Mouse (Mus musculus): ENCODE data around the gene Pdzk1. TPM values are rescaled to one million over a fixed set of nuclear protein-coding genes. Genes with fewer than 3 reads are reported as not detected.

The Pdzk1 gene
- total and polyA plus RNA-seq, 3 experiments = 0.18 to 0.27 TPM; not detected in 1

DNA sequence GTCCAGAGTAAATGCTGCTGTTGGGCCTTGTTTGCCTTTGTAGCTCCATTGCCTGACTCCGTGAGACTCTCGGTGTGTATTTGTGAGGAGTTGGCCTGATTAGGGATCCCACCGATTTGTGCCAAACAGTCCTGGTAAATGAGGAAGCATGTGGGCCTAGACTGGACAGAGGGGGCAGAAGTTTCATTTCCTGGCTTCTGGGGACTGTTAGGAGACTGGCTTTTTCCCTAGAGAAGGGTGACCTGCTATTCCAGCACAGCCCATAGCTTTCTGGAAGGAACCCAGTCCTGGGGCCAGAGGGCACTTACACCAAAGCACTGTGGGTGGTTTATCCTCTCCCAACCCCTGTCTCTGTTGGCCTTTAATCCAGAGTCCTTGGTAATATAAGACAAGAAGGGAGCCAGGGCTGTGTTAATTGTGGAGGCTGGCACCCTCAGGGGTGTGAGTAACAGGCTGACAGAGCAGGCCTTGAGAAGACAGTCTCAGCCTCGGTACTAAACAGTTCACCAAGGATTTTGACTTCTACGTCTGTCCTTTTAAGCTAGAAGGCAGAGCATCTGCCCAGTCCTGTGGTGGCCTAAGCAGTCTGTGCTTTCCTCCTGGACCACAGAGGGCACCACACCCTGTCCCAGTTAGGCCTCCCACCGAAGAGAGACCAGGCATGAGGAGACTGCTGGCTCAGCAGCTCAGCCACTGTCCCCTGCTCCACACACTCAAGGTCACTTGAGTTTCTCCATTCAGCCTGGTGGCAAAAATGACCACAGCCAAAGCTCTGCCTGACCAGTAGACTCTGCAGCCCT is 8.8 kb upstream of the Pdzk1 start:
- Histone ChIP-seq H3K9me3 (replicated peaks; ENCODE audit: insufficient read depth, low read length) (no peaks in the 10 kb centered on the region), H3K27me3 (ENCODE audit: control insufficient read depth in 1 of 2, insufficient read depth in 2 of 2, low read length in 2 of 2) (peaks cover 0 to 3% of the 10 kb centered on the region in 2 experiments; a peak in 2 of 4 replicates), H3K4me3 (ENCODE audit: control insufficient read depth in 1 of 2, insufficient read depth in 1 of 2, low read depth in 2 of 2, low read length in 2 of 2) (no peak overlapping the region), H3K4me1 (ENCODE audit: control insufficient read depth in 1 of 2, insufficient read depth in 2 of 2, low read length in 2 of 2) (peaks cover 0 to 4% of the 10 kb centered on the region in 2 experiments; a peak in 2 of 4 replicates), H3K79me2 (ENCODE audit: control insufficient read depth, insufficient read depth, low read length, poor library complexity) (no peaks in the 10 kb centered on the region), H3K27ac (ENCODE audit: control insufficient read depth, low read depth, low read length) (no peak overlapping the region), H3K36me3 (ENCODE audit: control insufficient read depth in 1 of 2, insufficient read depth in 2 of 2, low read length in 2 of 2) (no peaks in the 10 kb centered on the region), H3K9ac (ENCODE audit: control insufficient read depth, low read depth, low read length, poor library complexity, severe bottlenecking) (no peak overlapping the region)
- DNase-seq (ENCODE audit: low read depth, low spot score) = no peak
- TF ChIP-seq POLR2A (IDR thresholded peaks at IDR 0.05; ENCODE audit: control insufficient read depth in 1 of 2, insufficient read depth in 1 of 2, low read depth in 1 of 2, low read length in 2 of 2, poor library complexity in 1 of 2) (no peak), POLR2AphosphoS2 (IDR thresholded peaks at IDR 0.05; ENCODE audit: low read length) (no peak), USF1 (IDR thresholded peaks at IDR 0.05; ENCODE audit: low read depth, low read length) (no peak), POLR2AphosphoS5 (IDR thresholded peaks at IDR 0.05; ENCODE audit: borderline replicate concordance, low read depth, low read length) (no peak), JUND (IDR thresholded peaks at IDR 0.05; ENCODE audit: low read depth, low read length) (no peak), USF2 (IDR thresholded peaks at IDR 0.05; ENCODE audit: borderline replicate concordance in 1 of 2, insufficient read depth in 1 of 2, low read depth in 1 of 2, low read length in 2 of 2) (no peak), MEF2A (IDR thresholded peaks at IDR 0.05; ENCODE audit: extremely low read depth, insufficient replicate concordance, low read depth, low read length, poor library complexity, severe bottlenecking) (no peak), MAZ (IDR thresholded peaks at IDR 0.05; ENCODE audit: low read depth, low read length) (no peak), MXI1 (IDR thresholded peaks at IDR 0.05; ENCODE audit: low read depth, low read length) (no peak), ZC3H11A (IDR thresholded peaks at IDR 0.05; ENCODE audit: low read depth, low read length) (no peak), UBTF (IDR thresholded peaks at IDR 0.05; ENCODE audit: borderline replicate concordance, insufficient read depth, low read depth, low read length) (no peak), TAL1 (IDR thresholded peaks at IDR 0.05; ENCODE audit: low read length) (no peak), CTCF (IDR thresholded peaks at IDR 0.05 in 2 of 3, conservative IDR thresholded peaks at IDR 0.05 in 1 of 3; ENCODE audit: control insufficient read depth in 1 of 3, insufficient read depth in 1 of 3, low read depth in 2 of 3, low read length in 3 of 3, poor library complexity in 1 of 3, severe bottlenecking in 1 of 3) (no peak), E2F4 (IDR thresholded peaks at IDR 0.05; ENCODE audit: borderline replicate concordance, low read depth, low read length) (no peak), ZKSCAN1 (IDR thresholded peaks at IDR 0.05; ENCODE audit: low read depth, low read length) (no peak)

GRCm38 (mm10) chr3:96821581-96821980 is 7.5 kb upstream of the Pdzk1 start:
- DNase-seq (ENCODE audit: low read depth, low spot score) = no peak
- no peak overlapping the region for H3K9ac ChIP-seq (ENCODE audit: control insufficient read depth, low read depth, low read length, poor library complexity, severe bottlenecking)
- H3K27ac ChIP-seq (ENCODE audit: control insufficient read depth, low read depth, low read length) = no peak overlapping the region
- H3K36me3 ChIP-seq (ENCODE audit: control insufficient read depth in 1 of 2, insufficient read depth in 2 of 2, low read length in 2 of 2) = no peaks in the 10 kb centered on the region
- no peaks in the 10 kb centered on the region for H3K9me3 ChIP-seq (replicated peaks; ENCODE audit: insufficient read depth, low read length)
- no peaks in the 10 kb centered on the region for H3K79me2 ChIP-seq (ENCODE audit: control insufficient read depth, insufficient read depth, low read length, poor library complexity)
- H3K4me3 ChIP-seq (ENCODE audit: control insufficient read depth in 1 of 2, insufficient read depth in 1 of 2, low read depth in 2 of 2, low read length in 2 of 2) = no peak overlapping the region
- H3K4me1 ChIP-seq (ENCODE audit: control insufficient read depth in 1 of 2, insufficient read depth in 2 of 2, low read length in 2 of 2) = peaks cover 0 to 4% of the 10 kb centered on the region in 2 experiments; a peak in 2 of 4 replicates
- TF ChIP-seq MAZ (IDR thresholded peaks at IDR 0.05; ENCODE audit: low read depth, low read length) (no peak), RCOR1 (IDR thresholded peaks at IDR 0.05; ENCODE audit: low read depth, low read length) (no peak), HCFC1 (IDR thresholded peaks at IDR 0.05; ENCODE audit: low read depth, low read length) (no peak)
- peaks cover 0 to 3% of the 10 kb centered on the region in 2 experiments; a peak in 2 of 4 replicates for H3K27me3 ChIP-seq (ENCODE audit: control insufficient read depth in 1 of 2, insufficient read depth in 2 of 2, low read length in 2 of 2)
